Mouse (Mus musculus) hematopoietic stem cell, adult 5-6 weeks (primary cell): ENCODE results near the gene Cela3a. TPM values are rescaled to one million over a fixed set of nuclear protein-coding genes. Genes with fewer than 3 reads are reported as not detected.

ENCODE experiments used
- ATAC-seq, 2 experiments: fragments of 125-278 bp in 1 of 2; replicated peaks in 1 of 2; 2 replicates each; pipeline ENCODE4 v1.8.0; 2016 to 2017; ENCODE audit warnings: inconsistent platforms in 2 of 2, mild to moderate bottlenecking in 2 of 2, moderate number of reproducible peaks in 2 of 2, low read depth in 1 of 2, moderate TSS enrichment in 1 of 2; ENCODE audit not compliant: low FRiP score in 2 of 2, poor library complexity in 2 of 2, severe bottlenecking in 2 of 2, insufficient read depth in 1 of 2, low TSS enrichment in 1 of 2
- total RNA-seq: library from RNA; stranded (forward); fragments of 172-1452, 232-1000 nt; gene quantifications from 2 replicates; pipeline ENCODE4 v1.2.3, GENCODE M21; 2017

Gene Cela3a
- total RNA-seq, 1 experiment from 2014 or later = not detected

- no peak for ATAC-seq
These were observed 48.6 kb downstream of the Cela3a start for GRCm38 (mm10) chr4:137360996-137361395.

DNA sequence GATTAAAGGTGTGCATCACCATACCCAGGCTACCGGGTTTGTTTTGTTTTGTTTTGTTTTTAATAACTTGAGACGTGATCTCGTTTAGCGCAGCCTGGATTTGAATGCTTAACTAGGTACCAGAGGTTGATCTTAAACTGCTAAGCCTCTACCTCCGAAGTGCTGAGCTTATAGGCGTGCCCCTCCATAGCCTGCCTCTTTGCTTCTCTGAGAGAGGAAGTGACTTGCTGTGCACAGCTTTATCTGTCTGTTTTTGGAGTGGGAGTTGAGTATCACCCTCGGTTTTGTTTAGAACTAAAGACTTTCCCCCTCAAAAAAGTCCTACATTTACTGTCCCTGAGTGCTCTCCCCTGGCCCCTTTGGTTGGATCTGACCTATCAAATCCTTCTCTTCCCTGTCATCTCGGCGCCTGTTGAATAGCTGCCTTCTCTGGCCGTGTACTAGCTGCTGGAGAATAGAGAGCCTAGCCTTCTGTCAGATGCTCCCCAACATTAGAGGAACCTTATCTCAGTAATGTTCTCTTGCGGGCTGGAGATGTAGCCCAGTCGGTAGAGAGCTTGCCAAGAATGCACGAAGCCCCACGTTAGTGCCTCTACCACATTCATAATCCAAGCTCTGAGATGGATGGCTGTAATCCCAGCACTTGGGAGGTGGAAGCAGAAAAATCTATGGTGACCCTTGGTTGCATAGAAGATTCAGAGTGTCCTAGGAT lies 51.1 kb downstream of the Cela3a start:
- peak in 1 of 2 experiments; percentile 13; a peak in 2 of 4 replicates for ATAC-seq

DNA sequence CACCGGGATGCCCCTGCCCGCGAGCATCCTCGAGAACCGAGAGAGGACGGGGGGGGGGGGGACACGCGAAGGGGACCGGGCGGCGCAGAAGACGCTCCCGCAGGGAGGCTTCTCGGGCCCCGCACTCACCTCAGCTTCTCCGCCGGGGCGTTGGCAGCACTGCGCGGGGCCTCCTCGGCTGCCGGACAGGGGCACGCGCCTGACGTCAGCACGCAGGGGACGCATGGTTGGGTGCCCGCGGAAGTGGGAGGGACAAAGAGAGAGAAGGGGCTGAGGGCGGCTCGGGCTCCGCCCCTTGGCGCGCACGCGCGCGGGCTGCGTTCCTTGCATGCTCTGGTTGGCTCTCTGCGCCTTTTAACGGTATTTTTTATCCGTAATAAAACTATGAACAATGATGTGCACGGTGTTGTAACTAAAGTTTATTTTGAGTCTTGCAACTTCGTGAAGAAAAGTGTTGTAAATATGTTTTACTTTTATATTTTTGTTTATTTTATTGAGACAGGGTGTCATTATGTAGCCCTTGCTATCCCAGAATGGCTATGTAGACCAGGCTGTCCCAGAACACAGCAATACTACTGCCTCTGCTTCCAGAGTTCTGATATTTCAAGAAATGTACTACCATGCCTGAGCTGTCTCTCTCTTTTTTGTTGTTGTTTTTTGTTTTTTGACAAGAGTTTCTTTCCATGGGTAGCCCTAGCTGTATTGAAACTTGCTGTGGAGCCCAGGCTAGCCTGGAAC lies 51.9 kb downstream of the Cela3a start, which contains the start of gene Cdc42:
Gene Cdc42 (minus strand): TSS at position 204 of the 738 bp plus-strand sequence.
- ATAC-seq = peak; percentile 96 to 97

- ATAC-seq = peak; percentile 12 to 28; a peak in 2 of 4 replicates
These were observed 52.7 kb downstream of the Cela3a start for GRCm38 (mm10) chr4:137356674-137357510.

Other genes with a start within 250 kb of the Cela3a start
- 0.13 TPM in 1 of 2 replicates, not detected in the other for gene Wnt4, start 132.3 kb downstream of the Cela3a start, total RNA-seq
- 486 and 545 TPM in 2 replicates for gene Cdc42, start 52.1 kb downstream of the Cela3a start, total RNA-seq
- gene Cela3b, start 20.7 kb upstream of the Cela3a start, total RNA-seq = not detected in 2 replicates
- gene 1700013G24Rik, start 43.5 kb upstream of the Cela3a start, total RNA-seq = not detected in 2 replicates
- not detected in 2 replicates for gene Hspg2, start 59.0 kb upstream of the Cela3a start, total RNA-seq
- not detected in 2 replicates for gene Ldlrad2, start 164.8 kb upstream of the Cela3a start, total RNA-seq
- 140 and 171 TPM in 2 replicates for gene Usp48, start 184.0 kb upstream of the Cela3a start, total RNA-seq